Mouse (Mus musculus): ENCODE measurements around the gene Akap2.

- TF ChIP-seq POLR2A (IDR thresholded peaks at IDR 0.05; ENCODE audit: extremely low read depth, insufficient read depth, low read length) (no peak), CTCF (IDR thresholded peaks at IDR 0.05; ENCODE audit: low read depth, low read length) (no peak)
Measured at GRCm38 (mm10) chr4:57883520-57884421, 166.3 kb downstream of the Akap2 start.
